Mouse (Mus musculus): ENCODE results near the gene Apobec4.
A peak's percentile ranks its signal among the peaks of the same experiment; 100 is the strongest.

The Apobec4 gene

DNA sequence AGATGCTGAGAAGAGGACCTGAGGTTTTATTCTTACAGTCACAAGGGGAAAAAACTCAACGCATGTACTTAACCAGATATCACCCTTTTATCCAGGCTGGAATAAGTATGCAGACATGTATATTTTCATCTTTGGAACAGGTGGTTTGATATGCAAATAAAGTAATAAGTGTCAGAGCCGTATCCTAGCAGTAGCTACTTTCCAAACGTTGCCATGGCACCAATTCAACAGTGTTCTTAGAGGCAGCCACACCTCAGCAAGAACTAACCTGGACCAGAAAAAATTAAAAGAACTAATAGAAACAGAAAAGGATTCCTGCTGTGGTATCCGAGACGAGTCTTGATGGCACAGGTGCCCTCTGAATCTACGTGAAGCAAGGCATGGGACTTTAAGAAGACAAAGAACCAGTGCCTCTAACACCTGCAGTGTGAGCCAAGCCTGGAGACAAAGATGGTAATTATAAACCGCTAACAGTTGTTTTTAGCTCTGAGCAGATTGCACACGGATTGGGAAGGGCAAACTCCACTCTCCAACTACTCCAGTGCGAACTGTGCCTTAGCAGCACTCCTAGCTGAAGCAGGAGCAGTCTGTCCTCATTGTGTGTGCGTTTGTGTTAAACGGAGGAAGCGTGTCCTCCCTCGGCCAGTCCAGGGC lies at the start of gene Apobec4:
Gene Apobec4, plus strand, starts transcription at position 240 of the 654 bp plus-strand sequence.
- no peak for DNase-seq

DNA sequence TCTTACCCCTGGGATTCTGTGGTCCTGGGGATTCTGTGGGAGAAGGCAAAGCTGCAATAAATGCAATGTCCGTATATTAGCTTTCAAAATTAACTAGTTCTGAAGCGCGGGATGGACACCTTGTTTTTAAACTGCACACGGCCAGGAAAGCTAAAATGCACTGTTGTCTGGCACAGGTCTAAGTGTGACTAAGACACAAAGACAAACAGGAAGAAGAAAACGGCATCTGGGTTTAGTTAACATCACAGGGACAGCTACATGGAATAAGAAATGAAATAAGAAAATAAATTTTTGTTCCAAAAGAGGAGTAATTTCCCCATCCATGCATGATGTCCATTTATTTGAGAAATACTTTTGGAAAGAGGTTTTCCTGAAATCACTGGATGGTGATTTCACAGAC lies 49.3 kb upstream of the Apobec4 start:
- no peak for DNase-seq

- no peak for DNase-seq
These were observed 47.4 kb upstream of the Apobec4 start for GRCm38 (mm10) chr1:152702920-152703319.

- no peak for DNase-seq
These were observed 46.4 kb upstream of the Apobec4 start for GRCm38 (mm10) chr1:152703941-152704340.

DNA sequence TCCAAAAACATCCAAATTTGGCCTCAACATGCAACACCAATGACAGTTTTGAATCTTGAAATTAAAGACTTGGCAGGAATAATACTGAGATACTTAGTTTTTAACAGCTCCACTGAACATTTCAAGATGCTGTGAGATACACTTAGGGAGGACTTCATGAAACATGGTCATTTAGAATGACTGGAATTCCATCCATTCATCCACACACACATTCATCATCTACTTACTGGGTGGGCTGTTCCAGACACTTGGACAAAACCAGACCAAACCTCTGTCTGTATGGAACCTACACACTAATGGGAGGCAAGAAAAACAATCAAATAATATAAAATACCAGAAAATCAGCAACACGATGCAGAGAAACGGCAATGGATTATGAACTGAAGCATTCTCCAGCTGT lies 42.8 kb upstream of the Apobec4 start:
- DNase-seq = no peak

- DNase-seq = no peak
These were observed 39.3 kb upstream of the Apobec4 start for GRCm38 (mm10) chr1:152711037-152711436.

GRCm38 (mm10) chr1:152713924-152714323 lies 36.4 kb upstream of the Apobec4 start:
- no peak for DNase-seq

- no peak for DNase-seq
These were observed 35.9 kb upstream of the Apobec4 start for GRCm38 (mm10) chr1:152714405-152714804.

DNA sequence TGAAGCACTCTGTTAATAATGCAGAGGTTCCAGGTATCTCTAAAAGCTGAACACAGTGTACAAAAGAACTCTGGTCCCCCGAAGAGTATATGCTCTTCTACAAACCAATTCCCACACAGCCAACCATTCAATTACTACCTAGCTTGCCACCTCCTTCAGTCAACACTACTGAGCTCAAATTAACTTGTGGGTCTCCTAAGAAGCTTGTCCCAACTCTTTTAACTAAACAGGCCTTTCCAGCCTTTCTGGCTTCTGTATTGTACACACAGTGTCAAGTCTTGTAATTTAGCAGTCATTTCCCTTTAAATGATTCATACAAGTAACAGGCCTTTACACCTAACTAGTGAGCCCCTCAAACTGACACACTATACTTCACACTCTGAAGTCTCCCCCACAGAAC lies 33.0 kb upstream of the Apobec4 start:
- DNase-seq = no peak

DNA sequence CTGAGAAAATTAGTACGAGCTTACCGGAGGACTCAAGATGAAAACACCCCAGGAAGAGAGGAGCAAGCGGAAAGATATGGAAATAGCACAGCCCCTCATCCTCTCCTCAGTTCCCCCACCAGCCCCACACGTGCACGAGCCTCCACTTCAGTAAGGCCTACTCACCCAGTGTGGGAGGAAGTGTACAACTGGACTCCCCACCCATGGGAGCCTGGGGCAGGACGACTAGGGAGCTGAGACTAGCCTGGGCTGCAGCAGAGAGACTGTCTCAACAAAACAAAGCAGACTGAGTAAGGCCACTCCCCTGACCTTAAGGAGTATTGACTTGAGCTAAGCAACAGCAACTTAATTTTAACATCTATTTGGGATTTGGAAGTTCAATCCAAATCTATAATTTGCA lies 32.2 kb upstream of the Apobec4 start:
- peak; percentile 14 to 16 for DNase-seq

DNA sequence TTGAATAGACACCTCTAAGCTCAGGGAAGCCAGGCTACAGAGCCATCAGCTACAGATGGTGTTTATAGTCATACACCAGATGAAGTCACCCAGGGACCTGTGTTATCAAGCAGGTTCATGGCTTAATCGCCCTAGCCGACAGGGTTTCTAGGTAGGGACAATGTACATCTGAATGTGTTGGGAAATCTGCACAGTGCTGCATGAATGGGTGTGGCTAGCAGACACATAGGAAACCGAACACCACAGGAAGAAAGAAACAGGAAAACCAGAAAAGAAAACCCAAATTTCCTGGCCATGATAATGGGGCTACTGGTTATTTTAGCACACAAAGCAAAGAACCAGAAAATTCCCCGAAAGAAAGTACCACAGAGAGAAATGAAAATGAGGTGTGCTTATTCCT lies 29.4 kb upstream of the Apobec4 start:
- no peak for DNase-seq

DNA sequence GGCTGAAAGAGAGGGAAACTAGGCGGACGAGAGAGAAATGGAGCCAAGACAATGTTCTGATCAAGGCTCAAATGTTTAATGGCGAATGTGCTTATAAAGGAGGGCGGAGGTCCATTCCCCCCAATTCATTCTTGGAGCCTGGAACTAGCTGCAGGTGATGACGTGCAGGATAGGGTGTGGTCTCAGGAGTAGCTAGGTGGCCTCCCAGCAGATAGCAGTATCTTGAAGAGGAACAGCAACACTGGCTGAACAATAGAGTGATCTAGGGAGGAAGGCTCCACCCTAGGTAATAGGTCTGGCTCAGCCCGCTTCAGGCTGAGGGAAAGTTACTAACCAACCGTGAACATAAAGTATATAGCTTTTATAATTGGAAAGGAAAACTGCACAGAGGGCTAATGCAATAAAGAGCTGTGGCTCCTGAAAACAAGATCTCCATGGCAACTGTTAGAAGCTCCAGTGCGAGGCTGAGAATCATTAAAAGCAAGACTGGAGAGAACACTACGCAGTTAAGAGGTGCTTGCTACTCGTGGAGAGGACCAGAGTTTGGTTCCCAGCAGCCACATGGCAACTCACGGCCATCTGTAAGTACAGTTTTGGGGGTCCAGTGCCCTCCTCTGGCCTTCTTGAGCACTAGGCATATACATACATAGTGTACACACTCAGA lies 28.7 kb upstream of the Apobec4 start:
- no peak for DNase-seq

GRCm38 (mm10) chr1:152724286-152724685 lies 26.1 kb upstream of the Apobec4 start:
- DNase-seq = no peak

- DNase-seq = no peak
These were observed 24.3 kb upstream of the Apobec4 start for GRCm38 (mm10) chr1:152726095-152726494.

DNA sequence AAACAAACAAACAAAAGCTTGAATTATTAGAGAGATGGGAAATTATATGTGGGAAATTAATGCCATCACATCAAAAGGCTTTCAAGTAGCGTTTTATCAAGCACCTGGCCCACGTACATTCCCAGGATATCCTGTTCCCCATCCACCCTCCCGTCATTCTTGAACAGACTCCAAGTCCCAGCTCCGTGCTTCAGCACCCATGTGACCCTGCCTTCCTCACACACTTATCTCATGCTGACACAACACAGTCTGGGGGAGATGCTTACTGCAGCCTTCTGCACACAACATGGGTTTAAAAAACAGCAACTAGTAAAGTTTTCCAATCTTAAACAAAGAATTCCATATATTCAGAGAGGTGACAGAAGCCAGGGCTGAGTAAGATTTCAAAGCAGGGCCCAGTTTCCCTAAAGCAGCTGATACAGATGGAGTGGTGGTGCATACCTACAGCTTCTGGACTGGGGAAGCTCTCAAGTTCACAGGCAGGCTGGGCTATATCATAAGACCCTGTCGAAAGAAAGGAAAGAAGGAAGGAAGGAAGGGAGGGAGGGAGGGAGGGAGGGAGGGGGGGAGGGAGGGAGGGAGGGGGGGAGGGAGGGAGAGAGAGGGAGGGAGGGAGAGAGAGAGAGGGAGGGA lies 22.6 kb upstream of the Apobec4 start:
- DNase-seq = no peak

DNA sequence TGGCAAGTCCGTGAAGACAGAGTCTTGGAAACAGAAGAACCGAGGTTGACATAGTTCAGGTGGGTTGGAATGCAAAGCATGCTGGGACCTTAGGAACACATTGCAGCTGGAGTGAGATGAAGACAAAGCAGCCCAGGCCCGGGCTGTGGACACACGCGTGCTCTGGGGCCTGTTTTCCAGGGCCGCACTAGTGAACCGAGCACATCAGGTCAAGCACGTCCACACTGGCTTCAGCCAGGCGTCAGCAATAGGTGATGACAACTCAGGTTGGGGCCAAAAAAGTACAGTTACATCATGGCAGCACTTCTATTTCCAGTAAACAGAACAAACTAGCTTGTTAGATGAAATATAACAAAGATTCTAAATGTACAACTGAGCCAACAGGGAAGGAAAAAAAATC lies 11.6 kb upstream of the Apobec4 start:
- no peak for DNase-seq

GRCm38 (mm10) chr1:152739374-152739773 lies 11.0 kb upstream of the Apobec4 start:
- no peak for DNase-seq

- DNase-seq = no peak
These were observed 7.1 kb upstream of the Apobec4 start for GRCm38 (mm10) chr1:152743095-152743826.

DNA sequence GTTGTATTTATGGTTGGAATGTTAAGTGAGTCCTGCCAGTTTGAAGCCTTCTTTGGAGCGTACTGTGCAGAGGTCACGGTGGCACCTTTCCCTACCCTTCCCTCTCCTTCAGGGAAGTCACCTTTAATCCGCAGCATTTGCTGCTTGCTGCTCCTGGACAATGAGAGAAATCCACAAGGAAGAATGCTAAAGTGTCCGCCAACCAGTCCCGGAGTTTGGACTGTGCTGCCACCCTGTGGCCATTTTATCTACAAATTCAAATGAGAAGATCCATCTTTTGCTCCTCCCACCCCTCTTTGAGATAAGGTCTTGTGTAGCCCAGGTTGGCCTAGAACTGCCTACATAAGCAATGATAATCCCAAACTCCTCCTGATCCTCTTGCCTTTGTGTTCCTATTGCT lies 3.9 kb upstream of the Apobec4 start:
- DNase-seq = peak; percentile 75 to 80

DNA sequence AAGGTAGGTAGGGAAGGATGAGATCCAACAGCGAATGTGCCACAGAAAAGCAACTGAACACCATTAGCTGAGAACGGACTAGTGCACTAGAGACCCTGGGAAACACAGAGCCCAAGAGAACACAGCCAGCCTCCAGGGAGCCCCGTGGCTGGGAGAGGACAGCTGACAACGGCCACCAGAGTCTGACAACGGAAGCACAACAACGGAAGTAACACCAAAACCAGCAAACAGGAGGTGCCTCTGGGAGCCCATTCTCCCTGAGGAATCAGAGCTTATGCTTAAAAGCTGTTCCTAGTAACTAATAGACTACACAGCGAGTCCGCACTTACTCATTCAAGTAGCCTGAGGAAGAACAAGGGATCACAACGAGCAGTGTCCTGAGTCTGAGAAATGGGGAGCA lies 1.1 kb upstream of the Apobec4 start:
- DNase-seq = peak; percentile 42 to 47

- no peak for DNase-seq
These were observed 11.4 kb downstream of the Apobec4 start for GRCm38 (mm10) chr1:152761791-152762190.

DNA sequence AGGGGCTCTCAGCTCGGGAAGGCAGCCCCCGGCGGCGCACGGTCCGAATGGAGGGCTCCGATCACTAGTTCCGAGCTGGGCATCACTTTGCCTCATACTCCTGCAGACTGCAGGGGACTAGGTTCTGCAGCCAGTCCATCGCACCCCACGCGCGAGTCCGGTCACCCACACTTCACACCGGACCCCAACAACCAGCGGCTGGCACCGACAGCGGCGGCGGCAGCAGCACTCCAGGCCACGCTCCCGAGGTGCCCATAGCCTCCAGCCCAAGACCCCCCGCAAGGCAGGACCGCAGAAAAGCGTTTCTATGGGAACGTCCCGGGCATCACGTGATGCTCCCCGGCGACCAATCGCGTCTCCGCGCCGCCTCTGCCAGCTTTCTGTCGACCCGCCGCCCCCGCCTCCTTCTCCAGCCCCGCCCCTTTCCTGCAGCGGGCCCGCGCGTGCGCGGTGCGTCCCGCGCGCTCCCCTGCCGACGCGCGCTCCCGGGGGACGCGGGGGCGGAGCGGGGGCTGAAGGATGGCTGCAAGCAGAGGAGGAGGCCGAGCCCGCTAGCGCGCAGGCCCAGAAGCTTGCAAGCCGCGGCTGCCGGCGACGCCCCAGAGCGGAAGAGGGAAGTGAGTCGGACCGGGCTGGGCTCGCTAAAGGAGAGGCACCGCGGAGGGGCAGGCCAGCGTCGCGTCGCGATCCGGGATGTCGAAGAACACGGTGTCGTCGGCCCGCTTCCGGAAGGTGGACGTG lies 15.9 kb downstream of the Apobec4 start, which contains the start of the genes Rgl1 and Arpc5:
Gene Rgl1, minus strand, starts transcription at position 320 of the 741 bp plus-strand sequence.
Gene Arpc5, plus strand, starts transcription at position 511 of the 741 bp plus-strand sequence.
- DNase-seq = peak; percentile 98 to 99

All from B cell, adult 2 months (primary cell).